20 mouse cellular contexts compared by ENCODE assay signal in the genomic region with DNA sequence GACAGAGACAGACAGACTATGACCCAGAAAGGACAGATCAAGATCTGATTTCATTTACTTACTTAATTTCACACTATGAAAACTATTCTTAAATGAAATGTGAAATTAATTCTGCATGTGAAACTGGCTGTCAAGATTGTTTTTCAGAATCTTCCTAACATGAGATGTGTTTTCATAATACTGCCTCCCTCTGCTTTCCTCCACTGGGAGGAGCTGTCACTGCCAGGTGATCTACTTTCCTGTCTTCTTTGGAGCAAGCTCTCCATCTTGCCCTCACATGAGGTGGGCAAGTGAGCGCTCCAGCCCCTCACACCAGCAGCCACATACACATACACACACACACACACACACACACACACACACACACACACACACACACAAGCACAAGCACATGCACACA.
DNase-seq lines count a peak whose midpoint lies in the region; ATAC-seq and TF ChIP-seq lines count a peak whose summit lies in the region.
"Had no signal": no experiment of that assay in that cellular context is flagged by ENCODE, and none has a peak within 500 bp of the region (broad histone marks: within the 10 kb centered on the region; RNA-seq: fewer than 3 reads in every experiment).

No protein-coding gene starts in this region.

- no peak for TF ChIP-seq POLR2A in heart, adult 2 months (IDR thresholded peaks at IDR 0.05; ENCODE audit: insufficient read depth, low read depth, low read length)

- no peaks in the 10 kb centered on the region for H3K27me3 ChIP-seq in heart, adult 2 months (ENCODE audit: control insufficient read depth, insufficient read depth, low read length)
- H3K27me3 ChIP-seq in kidney, postnatal 0 days (ENCODE audit: insufficient read depth, low read length), result no peaks in the 10 kb centered on the region
- no peaks in the 10 kb centered on the region for H3K27me3 ChIP-seq in kidney, embryonic 14.5 days (ENCODE audit: control insufficient read depth, insufficient read depth, low read length)
- H3K27me3 ChIP-seq in liver, postnatal 0 days (ENCODE audit: insufficient read depth, low read length), result no peaks in the 10 kb centered on the region
- no peaks in the 10 kb centered on the region for H3K27me3 ChIP-seq in stomach, postnatal 0 days (ENCODE audit: control insufficient read depth, insufficient read depth, low read length)
- H3K27me3 ChIP-seq: CH12.LX; forebrain, embryonic 15.5 days; heart, embryonic 15.5 days; hindbrain, embryonic 15.5 days had no signal

- H3K9me3 ChIP-seq in kidney, postnatal 0 days (replicated peaks; ENCODE audit: low read length), result no peaks in the 10 kb centered on the region
- H3K9me3 ChIP-seq in kidney, embryonic 14.5 days (ENCODE audit: control insufficient read depth, low read length), result no peaks in the 10 kb centered on the region
- H3K9me3 ChIP-seq in liver, postnatal 0 days (ENCODE audit: low read length), result no peaks in the 10 kb centered on the region
- H3K9me3 ChIP-seq in stomach, postnatal 0 days (ENCODE audit: control insufficient read depth, low read length), result no peaks in the 10 kb centered on the region
- H3K9me3 ChIP-seq: embryonic facial prominence, embryonic 10.5 days; forebrain, embryonic 15.5 days; heart, embryonic 15.5 days; hindbrain, embryonic 15.5 days had no signal

- no peak overlapping the region for H3K27ac ChIP-seq in heart, adult 2 months
- H3K27ac ChIP-seq in kidney, postnatal 0 days, result no peak overlapping the region
- no peak overlapping the region for H3K27ac ChIP-seq in kidney, embryonic 14.5 days (ENCODE audit: low read depth, low read length)
- H3K27ac ChIP-seq in liver, postnatal 0 days (ENCODE audit: low read depth), result no peak overlapping the region
- no peak overlapping the region for H3K27ac ChIP-seq in stomach, postnatal 0 days (replicated peaks)
- H3K27ac ChIP-seq: embryonic facial prominence, embryonic 10.5 days; forebrain, embryonic 15.5 days had no signal

- no peak for ATAC-seq in kidney, postnatal 0 days (replicated peaks; ENCODE audit: low FRiP score, low read depth)
- no peak for ATAC-seq in kidney, embryonic 14.5 days (ENCODE audit: low FRiP score, low TSS enrichment)
- no peak for ATAC-seq in liver, postnatal 0 days
- ATAC-seq in stomach, postnatal 0 days (ENCODE audit: low FRiP score, low TSS enrichment), result no peak
- ATAC-seq: forebrain, embryonic 15.5 days; inflammation-experienced regulatory T-cells, adult 6 months had no signal

- H3K79me2 ChIP-seq in heart, adult 2 months (replicated peaks; ENCODE audit: control insufficient read depth, insufficient read depth, low read length), result no peaks in the 10 kb centered on the region

- no peak overlapping the region for H3K9ac ChIP-seq in heart, adult 2 months (ENCODE audit: low read depth, low read length)
- no peak overlapping the region for H3K9ac ChIP-seq in kidney, postnatal 0 days (ENCODE audit: low read depth, low read length)
- H3K9ac ChIP-seq in kidney, embryonic 14.5 days (ENCODE audit: low read depth, low read length), result no peak overlapping the region
- no peak overlapping the region for H3K9ac ChIP-seq in liver, postnatal 0 days (replicated peaks)
- no peak overlapping the region for H3K9ac ChIP-seq in stomach, postnatal 0 days (ENCODE audit: low read length)
- H3K9ac ChIP-seq: forebrain, embryonic 15.5 days; heart, embryonic 15.5 days; hindbrain, embryonic 15.5 days had no signal

- 87% methylated on average over 1 of the region's 1 CpGs for WGBS in heart, adult 2 months
- 96% methylated on average over 1 of the region's 1 CpGs for WGBS in kidney, postnatal 0 days
- WGBS in kidney, embryonic 14.5 days, result 81% methylated on average over 1 of the region's 1 CpGs
- WGBS in liver, postnatal 0 days (ENCODE audit: insufficient replicate concordance), result 95% methylated on average over 1 of the region's 1 CpGs
- WGBS in stomach, postnatal 0 days, result 85% methylated on average over 1 of the region's 1 CpGs

- no peak for DNase-seq in heart, adult 2 months
- no peak for DNase-seq in heart, adult 18-20 months
- no peak for DNase-seq in kidney, postnatal 0 days (ENCODE audit: low spot score)
- DNase-seq in liver, postnatal 0 days, result no peak
- DNase-seq in liver, result no peak
- no peak for DNase-seq in stomach, postnatal 0 days (ENCODE audit: low spot score)
- DNase-seq: adrenal gland, adult 2 months; adrenal gland, postnatal 25 days; cerebellum, adult 18-20 months; cerebellum, adult 9-11 months; cerebellum, postnatal 36 days; gastrocnemius, postnatal 25 days had no signal

- no peak for TF ChIP-seq EP300 in heart, adult 2 months (IDR thresholded peaks at IDR 0.05; ENCODE audit: insufficient read depth, low read depth, low read length)
- no peak for TF ChIP-seq EP300 in liver, postnatal 0 days (IDR thresholded peaks at IDR 0.05; ENCODE audit: low read depth)
- no peak for TF ChIP-seq EP300 in stomach, postnatal 0 days (optimal IDR thresholded peaks at IDR 0.05)

- intact Hi-C loops in heart, adult 2 months (cut with DNase I), result no loop called here

- H3K4me1 ChIP-seq in heart, adult 2 months (ENCODE audit: control insufficient read depth, insufficient read depth, low read length), result peaks cover 4% of the 10 kb centered on the region; the same call in 1 of the 2 replicates
- H3K4me1 ChIP-seq in kidney, postnatal 0 days (replicated peaks; ENCODE audit: insufficient read depth, low read length), result no peaks in the 10 kb centered on the region
- H3K4me1 ChIP-seq in kidney, embryonic 14.5 days (ENCODE audit: control insufficient read depth, insufficient read depth, low read length), result no peaks in the 10 kb centered on the region
- peaks cover 12% of the 10 kb centered on the region; the same call in 1 of the 2 replicates for H3K4me1 ChIP-seq in liver, postnatal 0 days (ENCODE audit: insufficient read depth)
- H3K4me1 ChIP-seq in stomach, postnatal 0 days (replicated peaks; ENCODE audit: control insufficient read depth, insufficient read depth), result no peaks in the 10 kb centered on the region

- H3K4me3 ChIP-seq in heart, adult 2 months, result no peak overlapping the region
- no peak overlapping the region for H3K4me3 ChIP-seq in kidney, postnatal 0 days (replicated peaks; ENCODE audit: low read depth, low read length)
- H3K4me3 ChIP-seq in kidney, embryonic 14.5 days (ENCODE audit: low read length), result no peak overlapping the region
- no peak overlapping the region for H3K4me3 ChIP-seq in liver, postnatal 0 days (ENCODE audit: low read depth, low read length)
- H3K4me3 ChIP-seq in stomach, postnatal 0 days (ENCODE audit: low read depth, low read length), result no peak overlapping the region
- H3K4me3 ChIP-seq: embryonic facial prominence, embryonic 10.5 days; forebrain, embryonic 15.5 days; heart, embryonic 15.5 days; hindbrain, embryonic 15.5 days had no signal

- no peak overlapping the region for H3K4me2 ChIP-seq in kidney, postnatal 0 days (ENCODE audit: low read length)
- H3K4me2 ChIP-seq in kidney, embryonic 14.5 days (replicated peaks; ENCODE audit: low read depth, low read length), result no peak overlapping the region
- no peak overlapping the region for H3K4me2 ChIP-seq in liver, postnatal 0 days (ENCODE audit: low read depth, low read length)
- H3K4me2 ChIP-seq in stomach, postnatal 0 days (replicated peaks; ENCODE audit: low read depth), result no peak overlapping the region
- H3K4me2 ChIP-seq: forebrain, embryonic 15.5 days; heart, embryonic 11.5 days; heart, embryonic 15.5 days; hindbrain, embryonic 15.5 days had no signal

- TF ChIP-seq CTCF in heart, adult 2 months (IDR thresholded peaks at IDR 0.05), result peak; percentile 18
- peak; percentile 38; the same call in 1 of the 2 replicates for TF ChIP-seq CTCF in kidney, postnatal 0 days (IDR thresholded peaks at IDR 0.05; ENCODE audit: low read depth)
- peak; percentile 26; the same call in 1 of the 2 replicates for TF ChIP-seq CTCF in liver, postnatal 0 days (IDR thresholded peaks at IDR 0.05; ENCODE audit: low read depth)
- TF ChIP-seq CTCF in stomach, postnatal 0 days (IDR thresholded peaks at IDR 0.05; ENCODE audit: low read depth), result peak; percentile 41

- no peaks in the 10 kb centered on the region; the same call in 1 of the 2 replicates for H3K36me3 ChIP-seq in heart, adult 2 months (ENCODE audit: control insufficient read depth, insufficient read depth, low read length)
- no peaks in the 10 kb centered on the region for H3K36me3 ChIP-seq in kidney, postnatal 0 days (ENCODE audit: insufficient read depth, low read length)
- no peaks in the 10 kb centered on the region for H3K36me3 ChIP-seq in kidney, embryonic 14.5 days (ENCODE audit: control insufficient read depth, insufficient read depth, low read length)
- H3K36me3 ChIP-seq in liver, postnatal 0 days (replicated peaks; ENCODE audit: insufficient read depth, low read length), result no peaks in the 10 kb centered on the region
- H3K36me3 ChIP-seq in stomach, postnatal 0 days (ENCODE audit: control insufficient read depth, insufficient read depth, low read length), result no peaks in the 10 kb centered on the region
- H3K36me3 ChIP-seq: embryonic facial prominence, embryonic 10.5 days; forebrain, embryonic 15.5 days; heart, embryonic 15.5 days; hindbrain, embryonic 15.5 days had no signal
